Mouse (Mus musculus): ENCODE data around the gene Stpg3. TPM values are rescaled to one million over a fixed set of nuclear protein-coding genes. Genes with fewer than 3 reads are reported as not detected.
A peak's percentile ranks its signal among the peaks of the same experiment; 100 is the strongest.

Gene Stpg3
- total and polyA plus RNA-seq, 2 experiments from 2014 or later = not detected

GRCm38 (mm10) chr2:25242101-25242506 lies 27.7 kb upstream of the Stpg3 start, which contains the start of the genes Rnf208 and Cysrt1:
Gene Rnf208, plus strand, starts transcription at chr2:25242255.
Gene Cysrt1, minus strand, starts transcription at chr2:25242452.
- ATAC-seq = peak; percentile 63
- H3K9me3 ChIP-seq (ENCODE audit: low read length) = no peaks in the 10 kb centered on the region

GRCm38 (mm10) chr2:25241438-25241775 lies 27.0 kb upstream of the Stpg3 start:
- H3K9me3 ChIP-seq (ENCODE audit: low read length) = no peaks in the 10 kb centered on the region
- H3K4me1 ChIP-seq (ENCODE audit: insufficient read depth, low read length) = peaks cover 12% of the 10 kb centered on the region
- peak overlapping the region; percentile 56 for H3K4me3 ChIP-seq (ENCODE audit: low read length)
- DNase-seq (ENCODE audit: low spot score) (no peak), ATAC-seq (peak; percentile 43)
- H3K27ac ChIP-seq = peak overlapping the region; percentile 80; the same call in 1 of the 2 replicates
- 13% methylated on average over 6 of the region's 6 CpGs for WGBS
- peak overlapping the region; percentile 88 for H3K4me2 ChIP-seq (ENCODE audit: low read depth, low read length)
- no peak for TF ChIP-seq CTCF (IDR thresholded peaks at IDR 0.05; ENCODE audit: low read depth)
- no peaks in the 10 kb centered on the region for H3K27me3 ChIP-seq (ENCODE audit: insufficient read depth, low read length)
- H3K9ac ChIP-seq (replicated peaks; ENCODE audit: low read length) = peak overlapping the region; percentile 73; the same call in 1 of the 2 replicates
- H3K36me3 ChIP-seq (ENCODE audit: insufficient read depth, low read length) = peaks cover 5% of the 10 kb centered on the region; the same call in 1 of the 2 replicates

More at GRCm38 (mm10) chr2:25242101-25242506, 27.7 kb upstream of the Stpg3 start, which contains the start of the genes Rnf208 and Cysrt1:
- peak; percentile 77 for DNase-seq (ENCODE audit: low spot score)
- 0% methylated on average over 38 of the region's 59 CpGs for WGBS
- Histone ChIP-seq H3K9ac (replicated peaks; ENCODE audit: low read length) (peak within 1 kb of the TSS; percentile 73), H3K4me1 (ENCODE audit: insufficient read depth, low read length) (peaks cover 12% of the 10 kb centered on the region), H3K27ac (peak within 1 kb of the TSS; percentile 80), H3K36me3 (ENCODE audit: insufficient read depth, low read length) (peaks cover 5% of the 10 kb centered on the region; the same call in 1 of the 2 replicates), H3K27me3 (ENCODE audit: insufficient read depth, low read length) (no peaks in the 10 kb centered on the region), H3K4me2 (ENCODE audit: low read depth, low read length) (peak within 1 kb of the TSS; percentile 88), H3K4me3 (ENCODE audit: low read length) (peak within 1 kb of the TSS; percentile 56)
- no peak for TF ChIP-seq CTCF (IDR thresholded peaks at IDR 0.05; ENCODE audit: low read depth)

GRCm38 (mm10) chr2:25240723-25241437 lies 26.4 kb upstream of the Stpg3 start:
- DNase-seq (ENCODE audit: low spot score) (peak; percentile 87), ATAC-seq (peak; percentile 73)
- Histone ChIP-seq H3K4me3 (ENCODE audit: low read length) (peak overlapping the region; percentile 56), H3K36me3 (ENCODE audit: insufficient read depth, low read length) (peaks cover 5% of the 10 kb centered on the region; the same call in 1 of the 2 replicates), H3K27ac (peak overlapping the region; percentile 80), H3K4me2 (ENCODE audit: low read depth, low read length) (peak overlapping the region; percentile 88), H3K4me1 (ENCODE audit: insufficient read depth, low read length) (peaks cover 12% of the 10 kb centered on the region), H3K27me3 (ENCODE audit: insufficient read depth, low read length) (no peaks in the 10 kb centered on the region), H3K9ac (replicated peaks; ENCODE audit: low read length) (peak overlapping the region; percentile 73; the same call in 1 of the 2 replicates), H3K9me3 (ENCODE audit: low read length) (no peaks in the 10 kb centered on the region)
- no peak; the same call in 1 of the 2 replicates for TF ChIP-seq CTCF (IDR thresholded peaks at IDR 0.05; ENCODE audit: low read depth)
- under 1% methylated on average over 29 of the region's 29 CpGs for WGBS

- no peak overlapping the region for H3K9ac ChIP-seq (replicated peaks; ENCODE audit: low read length)
- DNase-seq (ENCODE audit: low spot score) (no peak), ATAC-seq (0 out of 2 replicates have a peak, but pooled peaks have one; percentile 1)
- H3K36me3 ChIP-seq (ENCODE audit: insufficient read depth, low read length) = peaks cover 5% of the 10 kb centered on the region; the same call in 1 of the 2 replicates
- H3K4me2 ChIP-seq (ENCODE audit: low read depth, low read length) = peak overlapping the region; percentile 88
- peak overlapping the region; percentile 80 for H3K27ac ChIP-seq
- no peak for TF ChIP-seq CTCF (IDR thresholded peaks at IDR 0.05; ENCODE audit: low read depth)
- H3K4me3 ChIP-seq (ENCODE audit: low read length) = peak overlapping the region; percentile 56; the same call in 1 of the 2 replicates
- WGBS = 52% methylated on average over 8 of the region's 8 CpGs
- H3K9me3 ChIP-seq (ENCODE audit: low read length) = no peaks in the 10 kb centered on the region
- peaks cover 12% of the 10 kb centered on the region for H3K4me1 ChIP-seq (ENCODE audit: insufficient read depth, low read length)
- no peaks in the 10 kb centered on the region for H3K27me3 ChIP-seq (ENCODE audit: insufficient read depth, low read length)
Measured at GRCm38 (mm10) chr2:25240310-25240709, 25.9 kb upstream of the Stpg3 start.

GRCm38 (mm10) chr2:25239766-25240165 lies 25.3 kb upstream of the Stpg3 start:
- Histone ChIP-seq H3K9me3 (ENCODE audit: low read length) (no peaks in the 10 kb centered on the region), H3K4me1 (ENCODE audit: insufficient read depth, low read length) (peaks cover 12% of the 10 kb centered on the region), H3K36me3 (ENCODE audit: insufficient read depth, low read length) (peaks cover 5% of the 10 kb centered on the region; the same call in 1 of the 2 replicates), H3K27ac (no peak overlapping the region), H3K4me3 (ENCODE audit: low read length) (no peak overlapping the region), H3K9ac (replicated peaks; ENCODE audit: low read length) (no peak overlapping the region), H3K27me3 (ENCODE audit: insufficient read depth, low read length) (no peaks in the 10 kb centered on the region), H3K4me2 (ENCODE audit: low read depth, low read length) (no peak overlapping the region)
- no peak for TF ChIP-seq CTCF (IDR thresholded peaks at IDR 0.05; ENCODE audit: low read depth)
- 88% methylated on average over 3 of the region's 3 CpGs for WGBS
- DNase-seq (ENCODE audit: low spot score) (no peak), ATAC-seq (no peak)

- Histone ChIP-seq H3K4me2 (ENCODE audit: low read depth, low read length) (no peak overlapping the region), H3K9me3 (ENCODE audit: low read length) (no peaks in the 10 kb centered on the region), H3K4me1 (ENCODE audit: insufficient read depth, low read length) (peaks cover 12% of the 10 kb centered on the region), H3K27me3 (ENCODE audit: insufficient read depth, low read length) (no peaks in the 10 kb centered on the region), H3K36me3 (ENCODE audit: insufficient read depth, low read length) (no peaks in the 10 kb centered on the region), H3K9ac (replicated peaks; ENCODE audit: low read length) (no peak overlapping the region), H3K27ac (no peak overlapping the region), H3K4me3 (ENCODE audit: low read length) (no peak overlapping the region)
- ATAC-seq (no peak), DNase-seq (ENCODE audit: low spot score) (no peak)
- no peak for TF ChIP-seq CTCF (IDR thresholded peaks at IDR 0.05; ENCODE audit: low read depth)
Measured at GRCm38 (mm10) chr2:25238106-25238505, 23.7 kb upstream of the Stpg3 start.

- no peaks in the 10 kb centered on the region for H3K27me3 ChIP-seq (ENCODE audit: insufficient read depth, low read length)
- WGBS = 72% methylated on average over 4 of the region's 4 CpGs
- no peak for DNase-seq (ENCODE audit: low spot score)
Measured at GRCm38 (mm10) chr2:25237522-25237921, 23.1 kb upstream of the Stpg3 start.

More at GRCm38 (mm10) chr2:25237522-25237921, 23.1 kb upstream of the Stpg3 start:
- no peaks in the 10 kb centered on the region for H3K36me3 ChIP-seq (ENCODE audit: insufficient read depth, low read length)
- ATAC-seq = no peak
- no peak overlapping the region for H3K27ac ChIP-seq
- no peak overlapping the region for H3K4me3 ChIP-seq (ENCODE audit: low read length)
- H3K9me3 ChIP-seq (ENCODE audit: low read length) = no peaks in the 10 kb centered on the region
- H3K9ac ChIP-seq (replicated peaks; ENCODE audit: low read length) = no peak overlapping the region
- peaks cover 12% of the 10 kb centered on the region for H3K4me1 ChIP-seq (ENCODE audit: insufficient read depth, low read length)
- TF ChIP-seq CTCF (IDR thresholded peaks at IDR 0.05; ENCODE audit: low read depth) = no peak
- no peak overlapping the region for H3K4me2 ChIP-seq (ENCODE audit: low read depth, low read length)
